Mouse (Mus musculus) left cerebral cortex, adult 8-10 months (tissue): ENCODE measurements around the gene Cox7b2. TPM values are rescaled to one million over a fixed set of nuclear protein-coding genes. Genes with fewer than 3 reads are reported as not detected.
"Not testable (repeated sequence)": the region's sequence is repeated elsewhere in the genome, so short reads cannot be mapped to it uniquely, and the experiment has no call there.

ENCODE experiments used
- DNase-seq, 2 experiments: peaks; one replicate each; pipeline ENCODE4 v3.0.0; 2022; ENCODE audit warnings: low spot score in 2 of 2
- total RNA-seq, 4 experiments: library from RNA; stranded (reverse); gene quantifications; 2 replicates each; pipeline ENCODE4 v1.2.4; 2022

Gene Cox7b2
- 1 to 10 TPM in 1 of 4 experiments, not detected in 3; 1.0 TPM for total RNA-seq

DNA sequence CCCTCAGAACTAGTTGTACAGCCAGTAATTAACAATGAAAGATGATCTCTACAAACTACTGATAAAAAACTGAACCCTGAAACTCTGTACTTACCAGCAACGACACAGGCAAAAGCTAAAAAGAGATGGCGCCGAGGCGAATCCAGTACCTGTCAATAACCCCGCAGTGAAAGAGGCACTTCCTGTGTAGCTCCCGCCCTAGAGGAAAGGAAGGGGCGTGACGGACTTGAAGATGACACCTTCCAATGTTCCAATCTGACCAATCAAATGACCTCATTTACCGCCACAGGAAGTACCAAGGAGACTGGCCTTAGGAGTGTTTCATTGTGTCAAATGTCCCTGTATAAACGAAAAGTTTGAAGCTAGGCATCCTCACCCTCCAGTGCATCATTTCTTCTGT, at the start of gene Cox7b2:
Gene Cox7b2 (minus strand): TSS at position 127 of the 400 bp plus-strand sequence.
- DNase-seq = no peak

DNA sequence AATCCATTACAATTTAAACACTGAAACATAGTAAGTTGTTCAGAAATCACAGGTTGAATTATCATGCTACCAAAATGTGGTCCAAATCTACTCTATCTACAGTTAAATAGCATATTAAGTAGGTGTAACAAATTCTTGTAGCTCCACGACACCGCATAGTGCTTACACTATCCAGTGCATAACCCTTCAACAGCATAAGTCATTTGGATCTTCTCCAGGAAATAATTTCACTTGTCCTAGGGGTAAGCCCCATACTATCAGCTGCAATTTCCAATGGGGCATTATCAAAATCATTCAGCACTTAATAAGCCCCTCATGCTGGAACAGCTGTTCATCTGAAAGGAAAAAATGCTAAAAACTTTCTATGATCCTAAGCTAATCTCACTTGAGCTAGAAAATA, 47.3 kb upstream of the Cox7b2 start:
- no peak for DNase-seq

DNA sequence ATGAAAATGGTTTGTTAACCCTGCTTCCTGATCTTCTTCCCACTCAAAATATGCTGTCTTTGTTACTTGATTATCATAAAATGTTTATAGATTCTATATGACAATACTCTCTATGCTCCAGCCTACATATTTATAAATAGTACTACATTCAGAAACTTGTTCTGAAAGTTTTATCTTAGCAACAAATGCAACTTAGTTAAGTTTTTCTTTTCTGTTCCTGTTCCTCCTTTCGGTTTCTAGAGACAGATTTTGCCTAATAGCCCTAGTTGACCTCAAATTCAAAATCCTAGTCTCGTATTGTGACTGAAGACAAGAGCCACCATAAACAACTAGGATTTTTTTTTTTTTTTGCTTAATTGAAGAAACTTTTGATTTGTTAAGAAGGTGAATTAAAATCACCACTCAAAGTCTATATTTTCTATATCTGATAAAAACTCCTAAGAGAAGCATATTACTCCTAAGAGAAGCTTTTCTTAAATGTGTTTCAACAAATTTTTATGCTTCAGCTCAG, 45.8 kb upstream of the Cox7b2 start:
- no peak for DNase-seq

DNA sequence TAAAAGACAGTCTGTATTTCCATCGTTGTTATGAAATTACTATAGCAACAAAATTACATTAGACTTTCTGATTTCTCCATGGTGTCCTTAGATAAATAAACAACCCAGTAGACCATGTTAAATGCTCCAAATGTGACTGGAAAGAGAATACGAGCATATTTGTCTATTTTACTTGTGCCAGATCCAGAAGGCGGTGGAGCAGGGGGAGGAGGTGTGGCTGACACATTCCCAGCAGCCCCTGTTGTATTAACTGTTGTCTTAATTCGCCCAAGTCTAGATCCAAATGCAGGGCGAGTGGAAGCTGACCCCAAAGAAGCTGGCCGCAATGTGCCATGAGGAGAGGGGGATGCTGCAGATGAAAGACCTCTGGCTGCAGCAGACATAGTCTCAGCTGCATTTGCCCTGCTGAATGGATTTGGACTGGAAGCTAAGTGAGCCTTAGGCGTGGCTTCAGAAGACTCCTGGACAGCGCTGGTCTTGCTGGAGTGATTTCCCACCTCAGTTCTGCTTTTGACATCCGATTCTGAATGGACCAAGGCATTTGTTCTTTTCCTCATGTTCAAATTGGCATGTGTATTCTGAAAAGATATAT, 23.7 kb upstream of the Cox7b2 start:
- DNase-seq = no peak

DNA sequence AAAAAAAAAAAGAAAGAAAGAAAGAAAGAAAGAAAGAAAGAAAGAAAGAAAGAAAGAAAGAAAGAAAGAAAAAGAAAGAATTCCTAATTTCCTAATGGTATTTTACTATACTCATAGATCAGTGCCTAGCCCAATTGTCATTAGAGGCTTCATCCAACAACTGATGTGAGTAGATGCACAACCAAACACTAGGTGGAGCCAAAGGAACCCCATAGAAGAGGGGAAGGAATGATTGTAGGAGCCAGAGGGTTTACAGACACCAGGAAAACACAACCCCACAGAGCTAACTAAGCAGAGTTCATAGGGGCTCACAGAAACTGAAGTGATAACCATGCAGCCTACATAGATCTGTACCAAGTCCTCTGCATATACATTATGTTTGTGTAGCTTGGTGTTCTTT, 2.5 kb downstream of the Cox7b2 start:
- DNase-seq = no peak

DNA sequence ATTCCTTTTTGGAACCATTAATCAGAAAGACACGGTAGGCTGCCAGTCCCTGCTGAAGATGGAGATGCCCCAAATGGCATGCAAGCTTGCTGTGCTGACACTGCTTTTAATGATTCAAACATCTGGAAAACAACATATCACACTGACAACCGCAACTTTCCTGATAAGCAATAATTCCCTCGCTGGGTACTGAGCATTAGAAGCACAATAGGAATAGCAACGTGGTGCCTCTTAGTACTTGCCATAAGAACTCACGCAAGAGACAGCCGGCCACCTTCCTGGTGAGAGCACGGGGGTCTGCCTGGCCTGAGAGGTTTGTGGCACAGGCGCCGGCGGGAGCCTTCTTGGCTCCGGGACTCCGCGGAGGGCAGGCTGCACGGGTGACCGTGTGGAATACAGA, 22.5 kb downstream of the Cox7b2 start:
- DNase-seq = not testable (repeated sequence)

DNA sequence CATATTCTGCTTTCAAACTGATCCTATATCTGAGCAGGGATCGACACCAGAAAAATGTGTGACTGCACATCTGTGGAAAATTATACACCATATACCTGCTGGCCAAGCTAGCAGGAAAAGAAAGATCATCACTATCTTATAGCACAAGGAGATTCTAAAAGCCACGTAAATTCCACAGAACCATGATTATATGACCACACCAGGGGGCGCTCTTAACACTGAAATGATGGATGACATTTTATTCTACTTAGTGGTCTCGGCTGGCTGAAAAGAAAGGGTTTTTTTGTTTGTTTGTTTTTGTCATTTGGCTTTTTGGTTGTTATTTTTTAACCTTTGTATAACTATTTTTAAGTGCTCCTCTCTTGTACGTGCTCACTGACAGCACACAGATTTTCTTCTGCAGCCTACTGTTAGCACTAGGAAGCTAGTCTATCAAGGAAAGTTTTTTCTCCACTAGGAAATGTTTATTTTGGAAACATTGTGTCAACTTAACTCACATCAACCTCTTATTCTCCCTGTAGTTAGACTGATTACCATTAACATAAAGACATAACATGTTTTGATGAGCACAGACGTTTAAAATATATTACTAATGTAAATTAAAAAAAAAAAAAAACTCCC, 45.8 kb downstream of the Cox7b2 start:
- DNase-seq = peak; percentile 9 to 39

DNA sequence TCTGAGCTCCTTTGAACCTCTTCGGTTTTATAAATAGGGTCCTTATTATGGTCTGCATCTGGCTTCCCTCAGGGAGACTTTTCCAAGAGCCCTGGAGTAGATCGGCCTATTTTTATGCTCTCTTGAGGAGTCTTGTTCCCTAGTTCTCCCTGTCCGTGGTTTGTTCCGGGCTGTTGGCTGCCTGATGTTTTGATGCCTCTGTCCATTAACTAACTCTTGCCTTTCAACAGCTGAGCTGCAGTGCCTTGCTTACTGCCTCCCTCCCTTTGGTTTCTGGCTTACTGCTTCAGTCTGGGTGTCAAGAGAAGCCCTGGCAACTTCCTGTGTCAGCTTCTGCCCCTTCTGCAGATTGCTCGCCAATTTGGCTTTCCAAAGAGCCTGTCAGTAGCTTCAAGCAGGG, 52.4 kb downstream of the Cox7b2 start:
- DNase-seq = peak in 1 of 2 experiments; percentile 9

DNA sequence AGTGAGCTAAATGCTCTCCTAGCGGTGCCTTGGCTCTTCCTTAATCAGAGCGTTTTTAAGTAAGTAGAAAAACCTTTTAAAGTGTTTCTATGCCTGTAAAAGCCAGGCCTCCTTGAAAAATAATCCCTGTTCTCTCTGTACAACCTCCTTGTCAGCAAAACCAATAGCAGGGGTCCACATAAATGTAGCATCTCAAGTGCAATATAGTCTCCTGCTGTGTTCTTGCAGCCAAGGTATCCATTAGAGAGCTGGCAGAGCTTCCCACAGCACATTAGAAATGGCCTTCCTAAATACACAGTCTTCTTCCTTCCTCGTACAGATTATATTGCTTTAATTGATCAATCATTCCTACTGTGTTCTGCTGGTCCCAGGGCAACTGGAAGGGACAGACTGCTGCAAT, 91.0 kb downstream of the Cox7b2 start:
- no peak for DNase-seq

DNA sequence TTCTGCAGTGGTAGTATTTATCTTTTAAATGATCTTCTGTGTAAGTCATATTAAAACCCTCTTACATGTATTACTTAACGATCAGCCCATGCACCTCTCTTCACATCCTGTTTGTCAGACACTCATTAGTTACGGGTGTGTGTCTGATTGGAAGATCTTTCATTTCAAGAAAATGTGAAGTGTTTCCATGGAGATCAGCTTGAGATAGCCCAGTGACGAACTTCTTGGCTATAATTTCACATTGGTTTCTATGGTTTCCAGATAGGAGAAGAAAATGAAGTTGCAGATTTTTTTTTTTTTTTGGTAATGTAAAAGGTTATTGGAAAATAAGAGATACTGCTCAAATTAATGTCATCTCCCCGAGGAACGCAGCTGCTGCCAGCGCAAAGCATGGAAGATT, 107.8 kb downstream of the Cox7b2 start:
- DNase-seq = peak in 1 of 2 experiments; percentile 8

Other genes starting within 250 kb of the Cox7b2 start
- 100 to 1,000 TPM in 1 of 4 experiments, 10 to 100 TPM in 3; 82.8 to 100 (median 89.7) TPM for gene Gabrb1, start 109.9 kb upstream of the Cox7b2 start, total RNA-seq
- 100 to 1,000 TPM in 3 of 4 experiments, 10 to 100 TPM in 1; 96.0 to 117 (median 108) TPM for gene Gabra4, start 110.1 kb upstream of the Cox7b2 start, total RNA-seq